Mouse (Mus musculus) MEL (cell line): ENCODE results near the gene Faf1. TPM values are rescaled to one million over a fixed set of nuclear protein-coding genes. Genes with fewer than 3 reads are reported as not detected.

Experiments used
- DNase-seq: peaks from one replicate; pipeline ENCODE4 v3.0.0; 2011; ENCODE audit warnings: low read depth, low spot score
- H3K27ac ChIP-seq: 2 replicates; pipeline ENCODE4 v1.5.1; 2012; ENCODE audit warnings: low read depth, mild to moderate bottlenecking, control low read depth, low read length, moderate library complexity; ENCODE audit not compliant: control insufficient read depth
- H3K27me3 ChIP-seq, 2 experiments: fragments of 150-350 bp in 1 of 2; sonication (generic) in 1 of 2; 2 replicates each; pipeline ENCODE4 v1.6.1; 2012; ENCODE audit warnings: low read length in 2 of 2, mild to moderate bottlenecking in 2 of 2, improper control_type of control experiment in 1 of 2, moderate library complexity in 1 of 2; ENCODE audit not compliant: insufficient read depth in 2 of 2, control insufficient read depth in 1 of 2
- H3K36me3 ChIP-seq, 2 experiments: 2 replicates each; pipeline ENCODE4 v1.6.1; 2012 to 2014; ENCODE audit warnings: low read length in 2 of 2, improper control_type of control experiment in 1 of 2, inconsistent platforms in 1 of 2, mild to moderate bottlenecking in 1 of 2; ENCODE audit not compliant: insufficient read depth in 2 of 2, control insufficient read depth in 1 of 2
- H3K4me1 ChIP-seq, 2 experiments: fragments of 150-350 bp in 1 of 2; sonication (generic) in 1 of 2; 2 replicates each; pipeline ENCODE4 v1.6.1; 2012; ENCODE audit warnings: low read length in 2 of 2, improper control_type of control experiment in 1 of 2, mild to moderate bottlenecking in 1 of 2; ENCODE audit not compliant: insufficient read depth in 2 of 2, control insufficient read depth in 1 of 2
- H3K4me3 ChIP-seq, 2 experiments: fragments of 150-350 bp in 1 of 2; sonication (generic) in 1 of 2; 2 replicates each; pipeline ENCODE4 v1.5.1; 2012; ENCODE audit warnings: low read depth in 2 of 2, low read length in 2 of 2, mild to moderate bottlenecking in 2 of 2, moderate library complexity in 2 of 2, control low read depth in 1 of 2, improper control_type of control experiment in 1 of 2; ENCODE audit not compliant: control insufficient read depth in 1 of 2, insufficient read depth in 1 of 2
- H3K79me2 ChIP-seq: 2 replicates; pipeline ENCODE4 v1.6.1; 2012; ENCODE audit warnings: mild to moderate bottlenecking, low read length, moderate library complexity; ENCODE audit not compliant: control insufficient read depth, poor library complexity, insufficient read depth
- H3K9ac ChIP-seq: 2 replicates; pipeline ENCODE4 v1.6.1; 2012; ENCODE audit warnings: low read depth, mild to moderate bottlenecking, control low read depth, low read length, moderate library complexity; ENCODE audit not compliant: control insufficient read depth, poor library complexity, severe bottlenecking
- H3K9me3 ChIP-seq: fragments of 150-350 bp; sonication (generic); replicated peaks from 2 replicates; pipeline ENCODE4 v1.6.1; 2012; ENCODE audit warnings: mild to moderate bottlenecking, low read length, improper control_type of control experiment, moderate library complexity; ENCODE audit not compliant: insufficient read depth
- CHD1 ChIP-seq: IDR thresholded peaks from 2 replicates; pipeline ENCODE4 v1.6.1; 2012; ENCODE audit warnings: low read depth, mild to moderate bottlenecking, inconsistent platforms, low read length, improper control_type of control experiment
- CHD2 ChIP-seq: IDR thresholded peaks from 2 replicates; pipeline ENCODE4 v1.6.1; 2011; ENCODE audit warnings: low read length, improper control_type of control experiment
- E2F4 ChIP-seq: IDR thresholded peaks from 2 replicates; pipeline ENCODE4 v1.6.1; 2011; ENCODE audit warnings: low read depth, low read length, improper control_type of control experiment, borderline replicate concordance
- EP300 ChIP-seq, 2 experiments: IDR thresholded peaks; 2 replicates each; pipeline ENCODE4 v1.6.1; 2011; ENCODE audit warnings: improper control_type of control experiment in 2 of 2, low read length in 2 of 2, low read depth in 1 of 2, mild to moderate bottlenecking in 1 of 2
- GABPA ChIP-seq: IDR thresholded peaks from 2 replicates; pipeline ENCODE4 v1.6.1; 2012; ENCODE audit warnings: low read depth, mild to moderate bottlenecking, inconsistent platforms, low read length, improper control_type of control experiment, moderate library complexity
- GATA1 ChIP-seq: IDR thresholded peaks from 2 replicates; pipeline ENCODE4 v1.6.1; 2011; ENCODE audit warnings: low read depth, low read length, improper control_type of control experiment
- JUND ChIP-seq: IDR thresholded peaks from 2 replicates; pipeline ENCODE4 v1.6.1; 2011; ENCODE audit warnings: low read depth, mild to moderate bottlenecking, improper control_type of control experiment, low read length
- MAZ ChIP-seq: IDR thresholded peaks from 2 replicates; pipeline ENCODE4 v1.6.1; 2012; ENCODE audit warnings: low read depth, mild to moderate bottlenecking, inconsistent platforms, low read length, improper control_type of control experiment
- MEF2A ChIP-seq: IDR thresholded peaks from 2 replicates; pipeline ENCODE4 v1.6.1; 2014; ENCODE audit warnings: low read depth, mild to moderate bottlenecking, inconsistent platforms, low read length, improper control_type of control experiment; ENCODE audit not compliant: poor library complexity, insufficient replicate concordance, severe bottlenecking; ENCODE audit errors: extremely low read depth
- MYB ChIP-seq: IDR thresholded peaks from 2 replicates; pipeline ENCODE4 v1.6.1; 2011; ENCODE audit warnings: mild to moderate bottlenecking, low read depth, low read length, improper control_type of control experiment
- NELFE ChIP-seq: IDR thresholded peaks from 2 replicates; pipeline ENCODE4 v1.6.1; 2011; ENCODE audit warnings: low read depth, low read length, improper control_type of control experiment
- POLR2A ChIP-seq, 2 experiments: IDR thresholded peaks; 2 replicates each; pipeline ENCODE4 v1.6.1; 2011 to 2012; ENCODE audit warnings: low read length in 2 of 2, mild to moderate bottlenecking in 2 of 2, control low read depth in 1 of 2, improper control_type of control experiment in 1 of 2, low read depth in 1 of 2, moderate library complexity in 1 of 2; ENCODE audit not compliant: control insufficient read depth in 1 of 2, insufficient read depth in 1 of 2, poor library complexity in 1 of 2
- POLR2AphosphoS2 ChIP-seq: IDR thresholded peaks from 2 replicates; pipeline ENCODE4 v1.6.1; 2011; ENCODE audit warnings: low read length, improper control_type of control experiment
- POLR2AphosphoS5 ChIP-seq: IDR thresholded peaks from 2 replicates; pipeline ENCODE4 v1.6.1; 2012; ENCODE audit warnings: low read depth, borderline replicate concordance, mild to moderate bottlenecking, inconsistent platforms, low read length, moderate library complexity, mixed read lengths
- SIN3A ChIP-seq: IDR thresholded peaks from 2 replicates; pipeline ENCODE4 v1.6.1; 2012; ENCODE audit warnings: low read length, improper control_type of control experiment, inconsistent platforms
- SMC3 ChIP-seq: IDR thresholded peaks from 2 replicates; pipeline ENCODE4 v1.6.1; 2011; ENCODE audit warnings: low read depth, low read length, improper control_type of control experiment
- TAL1 ChIP-seq: IDR thresholded peaks from 2 replicates; pipeline ENCODE4 v1.6.1; 2012; ENCODE audit warnings: mild to moderate bottlenecking, inconsistent platforms, low read length, moderate library complexity, mixed read lengths
- TBP ChIP-seq: IDR thresholded peaks from 2 replicates; pipeline ENCODE4 v1.8.0; 2011; ENCODE audit warnings: low read depth, low read length, improper control_type of control experiment
- TCF12 ChIP-seq: IDR thresholded peaks from 2 replicates; pipeline ENCODE4 v1.6.1; 2014; ENCODE audit warnings: low read depth, mild to moderate bottlenecking, inconsistent platforms, low read length, improper control_type of control experiment, moderate library complexity
- ZC3H11A ChIP-seq: IDR thresholded peaks from 2 replicates; pipeline ENCODE4 v1.6.1; 2012; ENCODE audit warnings: low read depth, mild to moderate bottlenecking, inconsistent platforms, low read length, improper control_type of control experiment
- ZKSCAN1 ChIP-seq: IDR thresholded peaks from 2 replicates; pipeline ENCODE4 v1.6.1; 2012; ENCODE audit warnings: low read depth, mild to moderate bottlenecking, inconsistent platforms, low read length, improper control_type of control experiment, moderate library complexity
- polyA plus RNA-seq, 2 experiments: library from polyadenylated mRNA; stranded (reverse) in 1 of 2; unstranded in 1 of 2; fragments of >175 nt in 1 of 2; fragments of >200 nt in 1 of 2; gene quantifications; 2 replicates each; pipeline versions ENCODE4 v1.2.1 to v1.2.4; 2012; ENCODE audit warnings: low replicate concordance in 2 of 2, low read depth in 1 of 2; ENCODE audit not compliant: insufficient read length in 2 of 2, insufficient read depth in 1 of 2, missing spikeins in 1 of 2
- total RNA-seq: library from RNA; depleted of rRNA; stranded (reverse); fragments of 300-350 nt; gene quantifications from 2 replicates; pipeline ENCODE4 v1.2.3, GENCODE M21; 2012

Faf1 gene
- total and polyA plus RNA-seq, 3 experiments: 36.5 to 37.6 TPM; not detected in 1

DNA sequence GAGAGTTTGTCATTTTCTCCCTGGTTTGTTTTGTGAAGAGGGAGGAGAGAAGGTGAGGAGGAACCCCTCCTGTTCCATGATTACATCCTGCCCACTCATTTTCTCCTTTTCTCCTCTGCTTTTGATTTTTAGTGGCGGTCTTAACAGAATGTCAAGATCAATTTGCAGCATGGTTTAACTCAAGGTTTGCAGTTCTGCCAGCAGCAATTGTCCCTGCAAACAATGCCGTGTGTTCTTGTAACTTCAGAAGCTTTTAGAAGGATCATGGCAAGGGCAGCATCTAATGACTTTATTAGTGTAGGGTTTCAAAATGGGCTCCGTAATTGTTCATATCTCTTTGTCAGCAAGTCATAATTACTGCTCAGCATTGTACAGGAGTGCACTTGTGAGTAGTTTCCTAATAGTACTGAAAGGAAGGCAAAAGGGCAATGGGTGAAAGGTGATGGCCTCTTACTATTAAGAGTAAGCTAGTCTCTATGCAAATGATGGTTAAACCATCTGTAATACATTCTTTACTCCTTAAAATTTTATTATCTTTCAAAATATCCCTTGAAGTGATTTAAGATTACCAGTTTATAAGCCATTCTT, 192.6 kb downstream of the Faf1 start:
- no peak for DNase-seq
- Histone ChIP-seq H3K4me1 (no peaks in the 10 kb centered on the region), H3K27me3 (no peaks in the 10 kb centered on the region)
- TF ChIP-seq SMC3 (no peak), GABPA (no peak), MAZ (no peak), POLR2A (IDR thresholded peaks at IDR 0.05; ENCODE audit: control insufficient read depth in 1 of 2, insufficient read depth in 1 of 2, low read depth in 1 of 2, low read length in 2 of 2, poor library complexity in 1 of 2) (no peak), ZC3H11A (no peak), TAL1 (no peak), CHD1 (no peak), TCF12 (no peak), GATA1 (no peak), EP300 (IDR thresholded peaks at IDR 0.05; ENCODE audit: low read depth in 1 of 2, low read length in 2 of 2) (no peak), MEF2A (no peak), NELFE (no peak), ZKSCAN1 (no peak), TBP (no peak)
- TF ChIP-seq, all 39 proteins: peak for 0
- Histone ChIP-seq H3K27ac (no peak overlapping the region), H3K9me3 (no peaks in the 10 kb centered on the region), H3K9ac (no peak overlapping the region), H3K4me3 (no peak overlapping the region), H3K36me3 (peaks cover 0 to 6% of the 10 kb centered on the region in 2 experiments; a peak in 2 of 4 replicates), H3K79me2 (no peaks in the 10 kb centered on the region)

DNA sequence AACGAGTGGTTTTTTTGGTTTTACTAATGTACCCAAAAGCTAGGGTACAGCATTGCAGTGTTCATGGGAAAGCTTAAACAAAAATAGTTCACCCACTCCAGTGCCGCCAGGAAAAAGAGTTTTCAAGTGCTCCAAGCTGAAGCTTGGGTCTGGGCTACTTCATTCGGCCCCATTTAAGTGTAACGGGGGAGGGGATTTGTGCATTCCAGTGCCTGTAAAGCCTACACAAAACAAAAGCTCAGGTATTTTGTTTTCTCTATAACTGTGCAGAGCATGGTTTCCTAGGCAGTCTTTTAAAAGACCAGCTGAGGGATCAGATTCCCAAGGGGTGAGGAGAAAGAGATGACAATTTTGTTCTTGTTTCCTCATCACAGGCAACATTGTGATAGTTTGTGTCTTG, 207.9 kb downstream of the Faf1 start:
- no peaks in the 10 kb centered on the region for H3K4me1 ChIP-seq
- TF ChIP-seq ZC3H11A: no peak
- no peak for TF ChIP-seq JUND
- no peak for TF ChIP-seq GATA1
- no peak for TF ChIP-seq POLR2AphosphoS5
- TF ChIP-seq CHD2: no peak
- TF ChIP-seq E2F4: no peak
- no peak for TF ChIP-seq MYB
- no peak for TF ChIP-seq POLR2AphosphoS2
- TF ChIP-seq TAL1: no peak
- no peak for TF ChIP-seq TCF12
- no peak for TF ChIP-seq TBP
- no peak for TF ChIP-seq SIN3A
- no peaks in the 10 kb centered on the region for H3K27me3 ChIP-seq
- H3K27ac ChIP-seq: no peak overlapping the region
- no peaks in the 10 kb centered on the region for H3K9me3 ChIP-seq
- H3K79me2 ChIP-seq: no peaks in the 10 kb centered on the region
- no peak overlapping the region for H3K9ac ChIP-seq
- no peak for DNase-seq
- H3K36me3 ChIP-seq: peaks cover 0 to 5% of the 10 kb centered on the region in 2 experiments; a peak in 3 of 4 replicates
- H3K4me3 ChIP-seq: no peak overlapping the region
